Mouse (Mus musculus): ENCODE measurements around the gene Obscn. TPM values are rescaled to one million over a fixed set of nuclear protein-coding genes. Genes with fewer than 3 reads are reported as not detected.

Gene Obscn
- polyA plus RNA-seq, 1 experiment from 2014 or later = 1.2 TPM

DNA sequence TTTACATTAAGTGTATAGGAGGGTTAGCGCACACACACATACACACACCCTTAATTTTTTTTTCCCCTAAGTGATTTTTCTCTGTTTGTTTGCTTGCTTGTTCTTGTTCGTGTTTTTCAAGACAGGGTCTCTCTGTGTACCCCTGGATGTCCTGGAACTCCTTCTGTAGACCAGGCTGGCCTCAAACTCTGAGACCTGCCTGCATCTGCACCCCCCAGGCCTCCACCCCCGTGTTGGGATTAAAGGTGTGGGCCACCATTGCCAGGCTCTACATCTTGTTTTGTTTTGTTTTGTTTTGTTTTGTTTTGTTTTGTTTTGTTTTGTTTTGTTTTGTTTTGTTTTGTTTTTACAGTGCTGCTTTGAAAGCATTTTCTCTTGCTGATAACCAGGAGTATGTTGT, 188.9 kb downstream of the Obscn start:
- no peak overlapping the region for H3K27ac ChIP-seq (ENCODE audit: low read depth, low read length)
- no peak overlapping the region for H3K4me3 ChIP-seq (ENCODE audit: low read depth, low read length)
- H3K9ac ChIP-seq (ENCODE audit: low read depth, low read length) = no peak overlapping the region
- H3K4me1 ChIP-seq (replicated peaks; ENCODE audit: control insufficient read depth, insufficient read depth, low read length) = no peaks in the 10 kb centered on the region; the same call in 1 of the 2 replicates
- no peak overlapping the region for H3K4me2 ChIP-seq
- DNase-seq (ENCODE audit: low spot score) = no peak
- ATAC-seq (replicated peaks; ENCODE audit: low FRiP score) = no peak
- H3K27me3 ChIP-seq (replicated peaks; ENCODE audit: control insufficient read depth, insufficient read depth, low read length) = peaks cover 38% of the 10 kb centered on the region
- 72% methylated on average over 3 of the region's 3 CpGs for WGBS
- no peaks in the 10 kb centered on the region for H3K9me3 ChIP-seq (ENCODE audit: control insufficient read depth, low read length)
- no peaks in the 10 kb centered on the region for H3K36me3 ChIP-seq (ENCODE audit: control insufficient read depth, insufficient read depth, low read length)

Small RNA genes within 50 kb of the gene (microRNA-seq; reads per million reads assigned to microRNA genes)
- gene Gm44313 (ENCODE audit: borderline number of aligned reads) = 2.8 reads per million

Other genes with a start within 250 kb of the Obscn start
- gene Zfp39, start 232.2 kb downstream of the Obscn start, polyA plus RNA-seq (2014; fragmentation: Nextera tagmentation; extraction: Ambion mirVana) = 10.2 and 11.8 TPM in 2 replicates
- 4.0 and 5.0 TPM in 2 replicates for gene Btnl10, start 218.5 kb downstream of the Obscn start, polyA plus RNA-seq (2014; fragmentation: Nextera tagmentation; extraction: Ambion mirVana)
- gene Rnf187, start 197.5 kb downstream of the Obscn start, polyA plus RNA-seq (2014; fragmentation: Nextera tagmentation; extraction: Ambion mirVana) = 229 and 240 TPM in 2 replicates
- 6.3 and 6.9 TPM in 2 replicates for gene Hist3h2ba, start 187.5 kb downstream of the Obscn start, polyA plus RNA-seq (2014; fragmentation: Nextera tagmentation; extraction: Ambion mirVana)
- gene Hist3h2a, start 181.7 kb downstream of the Obscn start, polyA plus RNA-seq (2014; fragmentation: Nextera tagmentation; extraction: Ambion mirVana) = 12.0 and 14.5 TPM in 2 replicates
- gene Trim17, start 181.7 kb downstream of the Obscn start, polyA plus RNA-seq (2014; fragmentation: Nextera tagmentation; extraction: Ambion mirVana) = 0.23 and 0.38 TPM in 2 replicates
- gene Trim11, start 158.3 kb downstream of the Obscn start, polyA plus RNA-seq (2014; fragmentation: Nextera tagmentation; extraction: Ambion mirVana) = 17.3 and 17.8 TPM in 2 replicates
- gene Iba57, start 27.3 kb upstream of the Obscn start, polyA plus RNA-seq (2014; fragmentation: Nextera tagmentation; extraction: Ambion mirVana) = 6.8 and 6.9 TPM in 2 replicates
- 0.07 TPM in 1 of 2 replicates, not detected in the other for gene Gjc2, start 46.8 kb upstream of the Obscn start, polyA plus RNA-seq (2014; fragmentation: Nextera tagmentation; extraction: Ambion mirVana)
- 131 and 134 TPM in 2 replicates for gene Guk1, start 55.8 kb upstream of the Obscn start, polyA plus RNA-seq (2014; fragmentation: Nextera tagmentation; extraction: Ambion mirVana)
- 104 and 106 TPM in 2 replicates for gene Mrpl55, start 66.1 kb upstream of the Obscn start, polyA plus RNA-seq (2014; fragmentation: Nextera tagmentation; extraction: Ambion mirVana)
- gene 2310033P09Rik, start 71.9 kb upstream of the Obscn start, polyA plus RNA-seq (2014; fragmentation: Nextera tagmentation; extraction: Ambion mirVana) = 38.4 and 41.3 TPM in 2 replicates
- gene Arf1, start 91.9 kb upstream of the Obscn start, polyA plus RNA-seq (2014; fragmentation: Nextera tagmentation; extraction: Ambion mirVana) = 505 and 548 TPM in 2 replicates
- not detected in 2 replicates for gene Wnt3a, start 154.3 kb upstream of the Obscn start, polyA plus RNA-seq (2014; fragmentation: Nextera tagmentation; extraction: Ambion mirVana)
- 0.56 and 0.82 TPM in 2 replicates for gene Wnt9a, start 170.5 kb upstream of the Obscn start, polyA plus RNA-seq (2014; fragmentation: Nextera tagmentation; extraction: Ambion mirVana)
- gene Prss38, start 239.3 kb upstream of the Obscn start, polyA plus RNA-seq (2014; fragmentation: Nextera tagmentation; extraction: Ambion mirVana) = not detected in 2 replicates